Mouse (Mus musculus) kidney, embryonic 14.5 days (tissue): Measurements from ENCODE around the gene Prkcq. TPM values are rescaled to one million over a fixed set of nuclear protein-coding genes. Genes with fewer than 3 reads are reported as not detected.

Source experiments
- ATAC-seq: fragments of 200-750 bp; cut with Nextera tagmentation; 2 replicates; pipeline ENCODE4 v1.8.0; 2017; ENCODE audit warnings: moderate number of reproducible peaks, mild to moderate bottlenecking, moderate TSS enrichment, moderate library complexity; ENCODE audit not compliant: low FRiP score, low TSS enrichment
- H3K27ac ChIP-seq: fragments of 300-500 bp; sonication (generic); 2 replicates; pipeline ENCODE4 v1.5.1; 2014; ENCODE audit warnings: low read depth, mild to moderate bottlenecking, low read length, moderate library complexity, mixed read lengths
- H3K27me3 ChIP-seq: fragments of 300-500 bp; sonication (generic); 2 replicates; pipeline ENCODE4 v1.6.1; 2014; ENCODE audit warnings: mild to moderate bottlenecking, low read length; ENCODE audit not compliant: control insufficient read depth, insufficient read depth
- H3K36me3 ChIP-seq: fragments of 300-500 bp; sonication (generic); 2 replicates; pipeline ENCODE4 v1.6.1; 2014; ENCODE audit warnings: low read length, mixed read lengths; ENCODE audit not compliant: control insufficient read depth, insufficient read depth
- H3K4me1 ChIP-seq: fragments of 300-500 bp; sonication (generic); 2 replicates; pipeline ENCODE4 v1.6.1; 2014; ENCODE audit warnings: low read length, mixed read lengths; ENCODE audit not compliant: control insufficient read depth, insufficient read depth
- H3K4me2 ChIP-seq: fragments of 300-500 bp; sonication (generic); replicated peaks from 2 replicates; pipeline ENCODE4 v1.6.1; 2014; ENCODE audit warnings: low read depth, mild to moderate bottlenecking, low read length
- H3K4me3 ChIP-seq: fragments of 300-500 bp; sonication (generic); 2 replicates; pipeline ENCODE4 v1.5.1; 2014; ENCODE audit warnings: mild to moderate bottlenecking, low read length
- H3K9ac ChIP-seq: fragments of 300-500 bp; sonication (generic); 2 replicates; pipeline ENCODE4 v1.6.1; 2014; ENCODE audit warnings: low read depth, mild to moderate bottlenecking, low read length, moderate library complexity
- H3K9me3 ChIP-seq: fragments of 300-500 bp; sonication (generic); 2 replicates; pipeline ENCODE4 v1.6.1; 2016; ENCODE audit warnings: low read length; ENCODE audit not compliant: control insufficient read depth
- WGBS: fragments of 180-500 bp; shearing (Covaris S2); extraction: QIAGEN DNeasy Blood & Tissue Kit; methylation state at CpG from one replicate; pipeline ENCODE4 v1.1.7; 2014; 5-methylcytosine and 5-hydroxymethylcytosine counted together
- polyA plus RNA-seq: library from polyadenylated mRNA; unstranded; fragments of >200 nt; fragmentation: Nextera tagmentation; extraction: Ambion mirVana; gene quantifications from 2 replicates; pipeline ENCODE4 v1.2.1, GENCODE M21; 2014

Prkcq gene
- polyA plus RNA-seq, 1 experiment from 2014 or later: 3.3 TPM

GRCm38 (mm10) chr2:11280247-11280646 is 108.3 kb downstream of the Prkcq start:
- Histone ChIP-seq H3K4me2 (no peak overlapping the region), H3K9me3 (no peaks in the 10 kb centered on the region), H3K4me1 (no peaks in the 10 kb centered on the region), H3K9ac (no peak overlapping the region), H3K4me3 (no peak overlapping the region), H3K36me3 (no peaks in the 10 kb centered on the region), H3K27me3 (no peaks in the 10 kb centered on the region), H3K27ac (no peak overlapping the region)
- WGBS: 55% methylated on average over 2 of the region's 2 CpGs
- no peak for ATAC-seq

- peak; percentile 49; the same call in 1 of the 2 replicates for ATAC-seq
- no peaks in the 10 kb centered on the region for H3K36me3 ChIP-seq
- no peak overlapping the region for H3K4me3 ChIP-seq
- no peaks in the 10 kb centered on the region for H3K27me3 ChIP-seq
- no peaks in the 10 kb centered on the region for H3K4me1 ChIP-seq
- H3K9ac ChIP-seq: no peak overlapping the region
- H3K27ac ChIP-seq: no peak overlapping the region
- 80% methylated on average over 18 of the region's 18 CpGs for WGBS
- H3K9me3 ChIP-seq: no peaks in the 10 kb centered on the region
- no peak overlapping the region for H3K4me2 ChIP-seq
Measured at GRCm38 (mm10) chr2:11287834-11288530, 116.1 kb downstream of the Prkcq start.

DNA sequence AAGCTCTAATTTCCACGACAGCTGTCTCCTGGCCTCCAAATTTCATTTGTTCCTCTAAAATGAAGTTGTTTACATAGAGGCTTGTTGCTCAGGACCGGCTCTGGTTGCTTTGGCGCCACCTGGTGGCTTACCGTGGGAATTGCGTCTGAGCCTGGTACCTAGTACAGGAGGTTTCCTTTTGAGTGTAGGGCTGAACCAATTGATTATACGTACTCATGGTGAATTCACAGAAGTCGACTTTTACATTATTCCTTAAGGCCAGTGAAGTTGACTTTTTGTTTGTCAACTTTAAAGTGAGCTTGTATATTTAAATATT is 116.6 kb downstream of the Prkcq start:
- WGBS: 8% methylated on average over 7 of the region's 7 CpGs
- ATAC-seq: peak; percentile 83; the same call in 1 of the 2 replicates

GRCm38 (mm10) chr2:11290931-11291330 is 119.0 kb downstream of the Prkcq start:
- Histone ChIP-seq H3K27me3 (no peaks in the 10 kb centered on the region), H3K4me1 (no peaks in the 10 kb centered on the region)
- WGBS: 78% methylated on average over 6 of the region's 6 CpGs

More for the DNA sequence above, 116.6 kb downstream of the Prkcq start:
- no peaks in the 10 kb centered on the region for H3K36me3 ChIP-seq
- no peaks in the 10 kb centered on the region for H3K27me3 ChIP-seq
- H3K9ac ChIP-seq: no peak overlapping the region
- H3K9me3 ChIP-seq: no peaks in the 10 kb centered on the region
- H3K4me1 ChIP-seq: no peaks in the 10 kb centered on the region
- no peak overlapping the region for H3K4me2 ChIP-seq
- H3K4me3 ChIP-seq: no peak overlapping the region
- no peak overlapping the region for H3K27ac ChIP-seq

GRCm38 (mm10) chr2:11291570-11292405 is 119.9 kb downstream of the Prkcq start:
- WGBS: 76% methylated on average over 9 of the region's 9 CpGs
- H3K9ac ChIP-seq: no peak overlapping the region
- no peak overlapping the region for H3K4me2 ChIP-seq
- H3K4me1 ChIP-seq: no peaks in the 10 kb centered on the region
- no peak overlapping the region for H3K4me3 ChIP-seq
- H3K27me3 ChIP-seq: no peaks in the 10 kb centered on the region
- no peak for ATAC-seq
- no peaks in the 10 kb centered on the region for H3K9me3 ChIP-seq
- no peaks in the 10 kb centered on the region for H3K36me3 ChIP-seq
- no peak overlapping the region for H3K27ac ChIP-seq

More at GRCm38 (mm10) chr2:11290931-11291330, 119.0 kb downstream of the Prkcq start:
- Histone ChIP-seq H3K27ac (no peak overlapping the region), H3K36me3 (no peaks in the 10 kb centered on the region), H3K9ac (no peak overlapping the region), H3K4me2 (no peak overlapping the region), H3K4me3 (no peak overlapping the region), H3K9me3 (no peaks in the 10 kb centered on the region)
- ATAC-seq: no peak

GRCm38 (mm10) chr2:11293144-11293543 is 121.2 kb downstream of the Prkcq start:
- Histone ChIP-seq H3K36me3 (no peaks in the 10 kb centered on the region), H3K9me3 (no peaks in the 10 kb centered on the region), H3K4me1 (no peaks in the 10 kb centered on the region), H3K27ac (no peak overlapping the region), H3K4me3 (no peak overlapping the region), H3K4me2 (no peak overlapping the region), H3K27me3 (no peaks in the 10 kb centered on the region), H3K9ac (no peak overlapping the region)
- 79% methylated on average over 13 of the region's 13 CpGs for WGBS
- no peak for ATAC-seq

DNA sequence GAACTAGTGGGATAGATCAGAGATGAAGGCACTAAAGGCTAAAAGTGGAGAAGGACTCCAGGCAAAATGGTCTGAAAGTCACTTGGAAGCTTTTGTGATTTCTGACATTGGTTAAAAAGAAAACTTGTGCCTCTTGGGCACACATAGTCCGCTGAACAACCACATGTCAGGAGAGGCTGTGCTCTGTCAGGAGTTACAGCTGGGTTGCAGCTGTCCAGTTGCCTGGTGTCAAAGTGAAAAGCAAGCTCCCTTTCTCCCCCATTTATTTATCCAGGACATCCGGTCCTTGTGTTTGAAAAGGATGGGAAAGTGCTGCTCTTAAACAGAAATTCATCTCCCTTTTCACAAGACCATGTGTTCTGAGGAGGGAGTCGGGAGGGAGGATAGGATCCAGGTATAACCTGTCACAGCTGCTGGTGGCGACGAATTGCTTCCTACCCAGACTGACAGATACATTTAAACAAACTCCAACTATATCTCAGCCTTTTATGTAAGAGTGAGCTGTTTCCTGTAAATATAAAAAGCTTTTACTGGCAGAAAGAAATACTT is 122.8 kb downstream of the Prkcq start:
- no peaks in the 10 kb centered on the region for H3K9me3 ChIP-seq
- 40% methylated on average over 5 of the region's 5 CpGs for WGBS
- no peaks in the 10 kb centered on the region for H3K27me3 ChIP-seq
- no peak for ATAC-seq
- H3K36me3 ChIP-seq: no peaks in the 10 kb centered on the region
- H3K9ac ChIP-seq: no peak overlapping the region
- no peak overlapping the region for H3K4me3 ChIP-seq
- H3K27ac ChIP-seq: no peak overlapping the region
- no peak overlapping the region for H3K4me2 ChIP-seq
- H3K4me1 ChIP-seq: no peaks in the 10 kb centered on the region

- H3K4me3 ChIP-seq: no peak overlapping the region
- no peaks in the 10 kb centered on the region for H3K4me1 ChIP-seq
- no peak overlapping the region for H3K4me2 ChIP-seq
- H3K9ac ChIP-seq: no peak overlapping the region
- H3K27ac ChIP-seq: no peak overlapping the region
- H3K36me3 ChIP-seq: no peaks in the 10 kb centered on the region
- ATAC-seq: no peak
- H3K27me3 ChIP-seq: no peaks in the 10 kb centered on the region
- 76% methylated on average over 7 of the region's 7 CpGs for WGBS
- no peaks in the 10 kb centered on the region for H3K9me3 ChIP-seq
Measured at GRCm38 (mm10) chr2:11298811-11299210, 126.9 kb downstream of the Prkcq start.

DNA sequence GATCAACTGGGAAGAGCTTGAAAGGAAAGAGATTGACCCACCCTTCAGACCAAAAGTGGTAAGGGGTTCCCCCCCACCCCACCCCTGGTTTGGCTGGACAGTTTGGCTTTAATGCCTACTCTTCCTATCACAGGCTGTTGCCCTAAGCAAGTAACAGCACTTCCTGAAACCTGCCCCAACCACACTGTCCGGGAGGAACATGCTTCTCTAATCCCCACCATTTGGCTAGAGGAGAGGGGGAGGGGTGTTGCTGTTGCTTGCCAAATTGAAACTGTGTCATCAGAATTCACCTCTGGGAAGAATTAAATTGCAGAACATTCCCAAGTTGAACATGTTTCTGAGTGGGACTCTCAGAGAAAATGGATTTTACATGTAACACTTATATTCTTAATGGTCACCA is 127.5 kb downstream of the Prkcq start:
- ATAC-seq: no peak
- 27% methylated on average over 1 of the region's 1 CpGs for WGBS
- H3K36me3 ChIP-seq: no peaks in the 10 kb centered on the region

More for the DNA sequence above, 127.5 kb downstream of the Prkcq start:
- Histone ChIP-seq H3K27me3 (no peaks in the 10 kb centered on the region), H3K9ac (no peak overlapping the region), H3K4me1 (no peaks in the 10 kb centered on the region), H3K4me2 (no peak overlapping the region), H3K4me3 (no peak overlapping the region), H3K27ac (no peak overlapping the region), H3K9me3 (no peaks in the 10 kb centered on the region)
